Mouse (Mus musculus) small intestine, adult 2 months (tissue): ENCODE measurements around the gene Slc5a3. TPM values are rescaled to one million over a fixed set of nuclear protein-coding genes. Genes with fewer than 3 reads are reported as not detected.

Experiments
- H3K27ac ChIP-seq: fragments of 200-500 bp; 2 replicates; pipeline ENCODE4 v1.5.1; 2012; ENCODE audit warnings: low read depth, low read length, control low read depth, inconsistent platforms; ENCODE audit not compliant: insufficient read depth
- H3K27me3 ChIP-seq: fragments of 200-500 bp; 2 replicates; pipeline ENCODE4 v1.6.1; 2012; ENCODE audit warnings: mild to moderate bottlenecking, moderate library complexity, low read length, inconsistent platforms; ENCODE audit not compliant: control insufficient read depth, insufficient read depth
- H3K36me3 ChIP-seq: fragments of 200-500 bp; 2 replicates; pipeline ENCODE4 v1.6.1; 2012; ENCODE audit warnings: mild to moderate bottlenecking, low read length, control low read depth, inconsistent platforms; ENCODE audit not compliant: control insufficient read depth, insufficient read depth
- H3K4me1 ChIP-seq: fragments of 200-500 bp; 2 replicates; pipeline ENCODE4 v1.6.1; 2012; ENCODE audit warnings: low read length, inconsistent platforms, mixed read lengths; ENCODE audit not compliant: control insufficient read depth, insufficient read depth, insufficient read length
- H3K4me3 ChIP-seq: fragments of 200-500 bp; 2 replicates; pipeline ENCODE4 v1.5.1; 2012; ENCODE audit warnings: low read depth, mild to moderate bottlenecking, control low read depth, inconsistent platforms, low read length, moderate library complexity
- CTCF ChIP-seq: fragments of 200-500 bp; IDR thresholded peaks from 2 replicates; pipeline ENCODE4 v1.5.1; 2012; ENCODE audit warnings: low read depth, mild to moderate bottlenecking, control low read depth, inconsistent platforms, low read length, moderate library complexity, mixed read lengths; ENCODE audit not compliant: insufficient replicate concordance, insufficient read length; ENCODE audit errors: extremely low read depth
- POLR2A ChIP-seq: fragments of 200-500 bp; IDR thresholded peaks from 2 replicates; pipeline ENCODE4 v1.6.1; 2012; ENCODE audit warnings: low read depth, mild to moderate bottlenecking, control low read depth, inconsistent platforms, low read length, moderate library complexity
- WGBS: fragments of 180-500 bp; shearing (Covaris S2); methylation state at CpG from one replicate; pipeline ENCODE4 v1.1.7; 2018; 5-methylcytosine and 5-hydroxymethylcytosine counted together
- polyA plus RNA-seq: library from polyadenylated mRNA; depleted of rRNA; stranded (reverse); fragments of >200 nt; gene quantifications from 2 replicates; pipeline ENCODE4 v1.2.3, GENCODE M21; 2012; rRNA removed

Gene Slc5a3
- polyA plus RNA-seq: 0.17 and 0.24 TPM in 2 replicates

- no peak for TF ChIP-seq CTCF
- peak; percentile 87 for TF ChIP-seq POLR2A
- Histone ChIP-seq H3K4me1 (peaks cover 5% of the 10 kb centered on the region; the same call in 1 of the 2 replicates), H3K4me3 (peak within 1 kb of the TSS; percentile 100), H3K27me3 (no peaks in the 10 kb centered on the region), H3K36me3 (peaks cover 2% of the 10 kb centered on the region; the same call in 1 of the 2 replicates), H3K27ac (peak within 1 kb of the TSS; percentile 84)
- under 1% methylated on average over 97 of the region's 99 CpGs for WGBS
Measured at GRCm38 (mm10) chr16:92057852-92058643, at the start of gene Slc5a3, which contains the start of the genes Mrps6 and Gm49711. Gene Slc5a3, plus strand, starts transcription at chr16:92058322. Gene Mrps6, plus strand, starts transcription at chr16:92058270. Gene Gm49711, plus strand, starts transcription at chr16:92058316.

- Histone ChIP-seq H3K4me3 (no peak overlapping the region), H3K4me1 (no peaks in the 10 kb centered on the region), H3K27ac (no peak overlapping the region), H3K36me3 (no peaks in the 10 kb centered on the region), H3K27me3 (no peaks in the 10 kb centered on the region)
- WGBS: 87% methylated on average over 2 of the region's 2 CpGs
- no peak for TF ChIP-seq CTCF
- no peak for TF ChIP-seq POLR2A
Measured at GRCm38 (mm10) chr16:92009586-92009985, 48.5 kb upstream of the Slc5a3 start.

GRCm38 (mm10) chr16:92016792-92017191 is 41.3 kb upstream of the Slc5a3 start:
- Histone ChIP-seq H3K27me3 (no peaks in the 10 kb centered on the region), H3K4me3 (no peak overlapping the region), H3K36me3 (no peaks in the 10 kb centered on the region), H3K4me1 (no peaks in the 10 kb centered on the region), H3K27ac (no peak overlapping the region)
- TF ChIP-seq POLR2A (no peak), CTCF (no peak)
- 75% methylated on average over 8 of the region's 8 CpGs for WGBS

DNA sequence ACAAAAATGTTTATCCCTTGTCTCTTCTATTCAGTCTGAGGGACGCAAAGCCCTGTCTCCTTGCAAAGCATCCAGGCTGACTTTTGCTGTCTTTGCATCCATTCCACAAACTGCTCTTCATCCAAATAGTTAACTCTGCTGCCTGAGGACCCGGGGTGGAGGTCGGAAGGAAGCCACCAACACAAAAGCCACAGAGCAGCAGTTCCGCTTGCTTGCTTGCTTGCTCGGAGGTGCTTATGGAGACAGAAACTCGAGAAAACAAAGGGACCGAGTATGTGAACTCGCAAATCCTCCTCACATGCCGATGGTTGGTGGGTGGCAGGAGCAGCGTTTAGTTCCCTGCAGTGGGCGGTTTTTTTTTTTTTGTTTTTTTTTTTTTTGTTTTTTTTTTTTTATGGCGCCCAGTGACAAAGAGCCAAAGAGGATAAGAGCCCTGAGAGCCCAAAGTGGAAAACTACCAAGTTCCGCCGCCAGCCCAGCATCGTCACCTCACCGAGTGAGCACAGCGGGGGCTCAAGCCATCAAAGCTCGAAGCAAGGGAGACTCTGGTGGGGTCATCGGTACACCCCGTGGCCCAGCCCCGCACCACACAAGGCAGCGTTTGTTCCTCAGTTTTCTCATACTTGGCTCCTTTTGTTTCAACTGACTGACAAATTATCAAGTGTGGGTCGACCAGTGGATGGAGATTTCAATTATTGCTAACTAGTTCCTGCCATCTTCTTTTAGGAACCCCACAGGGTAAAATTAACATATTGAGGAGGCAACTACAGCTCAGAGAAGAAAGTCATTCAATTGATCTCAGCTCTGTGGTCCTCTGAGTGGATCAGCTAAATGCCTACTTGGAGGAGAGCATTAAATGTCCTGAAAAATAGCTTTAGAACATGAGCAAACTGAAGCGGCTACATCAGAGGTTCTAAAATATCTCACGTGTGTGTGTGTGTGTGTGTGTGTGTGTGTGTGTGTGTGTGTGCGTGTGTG is 38.7 kb upstream of the Slc5a3 start:
- WGBS: 26% methylated on average over 26 of the region's 26 CpGs
- H3K27me3 ChIP-seq: no peaks in the 10 kb centered on the region
- no peak overlapping the region for H3K27ac ChIP-seq
- H3K4me1 ChIP-seq: no peaks in the 10 kb centered on the region
- H3K4me3 ChIP-seq: peak overlapping the region; percentile 58
- H3K36me3 ChIP-seq: no peaks in the 10 kb centered on the region
- TF ChIP-seq POLR2A: no peak
- no peak for TF ChIP-seq CTCF

DNA sequence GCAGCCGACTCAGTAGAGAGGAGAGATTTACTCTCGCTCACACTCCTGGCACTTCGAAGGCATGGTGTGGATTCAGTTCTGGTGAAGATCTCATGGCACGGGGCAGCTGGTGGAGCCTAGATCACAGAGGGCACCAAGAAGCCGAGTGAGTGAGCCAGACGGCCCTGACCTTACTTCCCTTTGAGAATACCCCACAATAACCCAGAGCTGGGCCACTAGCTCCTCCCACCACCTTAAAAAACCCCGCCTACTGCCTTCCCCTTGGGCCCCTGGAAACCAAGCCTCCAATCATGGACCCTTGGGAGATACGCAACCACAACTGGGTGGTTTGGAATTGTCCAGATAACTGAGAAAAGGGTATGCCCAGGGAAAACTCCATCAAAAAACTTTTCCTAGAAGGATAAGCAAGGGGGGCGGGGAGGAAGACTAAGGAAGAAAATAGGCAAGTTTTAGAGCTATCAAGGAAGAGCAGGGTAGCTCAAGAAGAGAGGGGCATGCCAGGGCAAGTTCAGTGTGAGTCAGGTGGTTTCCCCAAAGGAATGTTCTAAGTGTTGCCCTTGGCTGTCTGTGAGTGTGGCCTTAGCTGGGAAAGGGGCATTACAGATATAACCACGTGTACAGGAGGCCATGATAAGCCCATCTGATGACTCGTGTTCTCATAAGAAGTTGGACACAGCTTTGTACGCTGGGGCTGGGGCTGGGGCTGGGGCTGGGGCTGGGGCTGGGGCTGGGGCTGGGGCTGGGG is 36.3 kb upstream of the Slc5a3 start:
- Histone ChIP-seq H3K27me3 (no peaks in the 10 kb centered on the region), H3K36me3 (no peaks in the 10 kb centered on the region), H3K4me1 (no peaks in the 10 kb centered on the region), H3K27ac (no peak overlapping the region), H3K4me3 (no peak overlapping the region)
- WGBS: 82% methylated on average over 12 of the region's 12 CpGs
- TF ChIP-seq CTCF (no peak), POLR2A (no peak)

GRCm38 (mm10) chr16:92022494-92023283 is 35.4 kb upstream of the Slc5a3 start:
- H3K36me3 ChIP-seq: no peaks in the 10 kb centered on the region
- H3K27me3 ChIP-seq: no peaks in the 10 kb centered on the region
- no peak overlapping the region for H3K4me3 ChIP-seq
- 44% methylated on average over 20 of the region's 20 CpGs for WGBS
- H3K4me1 ChIP-seq: no peaks in the 10 kb centered on the region
- TF ChIP-seq CTCF (no peak), POLR2A (no peak)
- no peak overlapping the region for H3K27ac ChIP-seq
